Mouse (Mus musculus) right cerebral cortex, postnatal 36 days (tissue): ENCODE results near the gene Tcea3.

ENCODE experiments used
- DNase-seq, 2 experiments: peaks; one replicate each; pipeline ENCODE4 v3.0.0; 2022; ENCODE audit warnings: low spot score in 2 of 2, mixed read lengths in 1 of 2

The Tcea3 gene

GRCm38 (mm10) chr4:136239111-136239510, 8.4 kb upstream of the Tcea3 start:
- no peak for DNase-seq

DNA sequence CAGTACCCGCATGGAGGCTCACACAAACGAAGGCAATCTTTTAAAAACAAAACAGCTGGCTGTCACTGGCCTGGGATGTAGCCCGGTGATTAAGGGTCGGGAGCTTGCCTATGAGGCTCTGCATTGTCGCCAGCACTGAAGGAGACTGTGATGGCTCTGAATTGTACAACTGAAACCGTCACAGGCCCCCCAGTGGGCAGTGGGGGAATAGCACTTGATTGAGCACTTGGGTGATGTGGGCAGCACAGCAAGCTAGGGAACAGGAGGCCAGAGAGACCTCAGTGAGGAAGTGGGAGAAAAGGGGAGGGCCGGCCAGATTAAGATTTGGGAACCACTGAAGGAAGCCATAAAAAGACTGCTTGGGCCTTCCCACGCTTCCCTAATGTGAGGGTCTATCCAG, 7.9 kb upstream of the Tcea3 start:
- DNase-seq = peak; percentile 59 to 65

- DNase-seq = no peak
Measured at GRCm38 (mm10) chr4:136240123-136240522, 7.4 kb upstream of the Tcea3 start.

GRCm38 (mm10) chr4:136240955-136241354, 6.6 kb upstream of the Tcea3 start:
- DNase-seq = no peak

DNA sequence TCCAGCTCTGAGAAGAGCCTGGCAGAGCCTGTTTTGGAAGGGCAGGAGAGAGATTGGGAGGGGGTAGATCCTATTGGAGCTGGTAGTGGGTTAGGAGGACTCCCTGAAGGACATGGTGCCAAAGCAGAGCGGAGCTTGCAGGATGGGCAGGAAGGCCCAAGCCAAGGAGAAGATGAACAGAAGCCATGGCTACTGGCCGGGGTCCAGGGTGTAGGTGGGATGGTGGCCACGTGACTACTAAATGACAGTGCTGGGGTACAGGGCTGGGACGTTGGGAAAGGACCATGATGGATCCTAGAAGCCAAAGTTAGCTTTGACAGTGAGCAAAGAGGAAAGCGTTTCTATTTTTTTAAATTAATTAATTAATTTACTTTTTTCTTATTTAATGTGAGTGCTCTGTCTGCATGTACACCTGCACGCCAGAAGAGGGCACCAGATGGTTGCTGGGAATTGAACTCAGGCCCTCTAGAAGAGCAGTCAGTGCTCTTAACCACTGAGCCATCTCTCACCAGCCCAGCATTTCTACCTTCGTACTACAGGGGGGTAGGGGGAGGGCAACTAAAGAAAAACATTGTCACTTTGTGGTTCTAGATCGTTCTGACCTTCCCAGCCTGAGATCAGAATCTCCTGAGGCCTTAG, 5.3 kb upstream of the Tcea3 start:
- DNase-seq = no peak

DNA sequence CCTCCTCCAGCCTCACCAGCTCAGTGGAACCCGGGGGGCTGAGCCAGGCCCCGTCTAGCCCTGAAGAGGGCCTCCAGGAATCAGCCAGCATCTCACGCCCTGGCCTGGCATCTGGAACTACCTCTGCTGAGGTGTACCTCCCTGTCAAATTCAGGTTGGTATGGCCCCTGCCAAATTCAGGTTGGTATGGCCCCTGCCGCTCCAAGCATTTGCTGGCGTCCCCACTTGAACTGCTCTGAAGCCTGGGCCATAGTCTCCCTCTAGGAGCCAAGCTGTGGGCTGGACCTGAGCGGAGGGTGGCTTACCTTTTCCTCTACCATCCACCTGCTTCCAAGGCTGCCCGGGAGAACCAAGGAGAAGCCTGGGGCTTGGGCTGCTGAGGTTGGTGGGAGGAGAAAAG, 4.8 kb upstream of the Tcea3 start:
- no peak for DNase-seq

GRCm38 (mm10) chr4:136244208-136244607, 3.3 kb upstream of the Tcea3 start:
- no peak for DNase-seq

- DNase-seq = no peak
Measured at GRCm38 (mm10) chr4:136245681-136246080, 1.8 kb upstream of the Tcea3 start.

DNA sequence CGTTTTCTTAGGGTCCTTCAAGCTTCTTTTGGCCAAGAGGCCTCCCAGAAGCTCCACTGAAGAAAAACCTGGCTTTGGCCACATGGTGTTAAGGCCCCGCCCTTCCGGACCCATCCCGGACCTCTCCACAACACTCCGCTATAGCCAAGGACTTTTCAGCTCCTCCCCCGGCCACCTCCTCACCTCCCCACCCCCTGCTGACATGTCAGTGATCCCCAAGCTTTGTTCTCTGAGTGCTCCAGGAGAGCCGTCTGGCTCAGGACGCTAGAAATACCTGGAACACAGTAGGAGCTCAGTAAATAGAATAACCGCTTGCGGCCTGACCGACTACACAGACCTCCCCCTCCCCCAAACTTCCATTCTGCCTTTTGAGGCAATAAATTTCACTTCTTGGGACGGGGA, 960 bp upstream of the Tcea3 start:
- no peak for DNase-seq

DNA sequence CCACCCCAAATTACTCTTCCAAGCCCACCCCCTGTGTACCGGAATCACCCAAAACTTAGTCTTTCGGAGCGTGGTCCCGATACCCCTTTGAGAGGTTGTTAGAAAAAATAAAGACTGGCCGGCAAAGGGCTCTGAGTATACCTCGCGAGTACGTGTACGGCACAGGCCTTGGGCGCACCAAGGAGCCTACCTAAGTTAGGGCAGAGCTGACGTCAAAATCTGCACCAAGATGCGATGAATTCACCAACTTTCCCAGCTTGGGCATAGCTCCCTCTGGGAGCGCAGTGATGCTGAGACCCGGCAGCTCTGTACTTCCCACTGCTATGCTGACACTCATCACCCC, 172 bp upstream of the Tcea3 start:
- no peak for DNase-seq

GRCm38 (mm10) chr4:136248464-136249331, 1.2 kb downstream of the Tcea3 start:
- DNase-seq = no peak

GRCm38 (mm10) chr4:136249332-136249647, 1.8 kb downstream of the Tcea3 start:
- DNase-seq = no peak

DNA sequence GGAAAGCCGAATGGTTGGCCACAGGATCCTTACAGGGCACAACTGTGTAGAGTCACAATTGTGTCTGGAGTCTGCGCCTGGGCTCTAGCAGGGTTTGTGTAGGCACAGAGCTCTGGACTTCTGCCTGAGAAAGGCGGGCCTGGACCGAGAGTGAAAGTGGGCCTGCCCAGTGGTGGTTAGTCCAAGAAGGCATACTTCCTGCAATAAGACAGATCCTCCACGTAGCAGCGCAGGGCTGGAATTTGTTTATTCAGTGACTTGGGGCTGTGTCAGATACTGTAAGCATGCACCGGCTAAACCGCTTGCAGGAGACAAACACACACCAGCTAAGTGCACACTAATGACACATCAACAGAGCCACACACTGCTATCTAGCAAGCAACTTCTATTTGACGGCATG, 2.3 kb downstream of the Tcea3 start:
- peak in 1 of 2 experiments; percentile 14 for DNase-seq

DNA sequence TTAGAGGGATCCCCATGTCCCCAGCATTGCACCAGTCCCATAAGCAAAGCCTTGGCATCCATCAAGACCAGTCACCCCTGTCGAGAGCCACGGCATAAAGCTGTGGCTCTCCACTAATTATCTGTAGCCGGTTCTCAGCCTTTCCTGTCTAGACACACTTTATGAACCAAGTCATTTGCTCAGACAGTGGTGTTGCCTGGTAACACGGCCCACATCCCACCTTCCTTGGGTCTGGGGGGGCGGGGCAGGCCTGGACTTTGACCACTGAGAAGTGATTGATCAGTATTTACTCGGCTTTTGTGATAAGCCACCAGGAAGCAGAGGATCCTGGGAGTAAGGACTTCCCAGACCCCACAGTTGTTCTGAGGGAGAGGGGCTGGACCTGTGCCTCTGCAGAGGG, 8.4 kb downstream of the Tcea3 start:
- DNase-seq = no peak

GRCm38 (mm10) chr4:136256696-136257095, 9.2 kb downstream of the Tcea3 start:
- DNase-seq = no peak

DNA sequence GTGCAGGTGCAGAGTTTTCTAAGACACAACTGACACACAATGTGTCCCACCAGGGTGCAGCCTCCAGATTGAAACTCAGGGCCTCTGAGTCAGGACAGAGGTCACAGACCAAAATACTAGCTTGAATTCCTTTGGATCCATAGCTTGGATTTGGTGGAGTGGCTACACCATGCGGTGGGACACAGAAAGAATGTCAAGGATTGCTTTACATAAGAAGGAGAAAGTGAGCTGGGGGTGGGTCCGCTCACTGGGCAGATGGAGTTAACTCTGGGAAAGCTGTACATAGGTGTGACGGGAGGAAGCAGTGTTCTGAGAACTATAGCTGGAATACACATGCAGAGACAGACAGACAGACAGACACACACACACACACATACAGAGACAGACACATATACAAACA, 12.4 kb downstream of the Tcea3 start:
- no peak for DNase-seq

DNA sequence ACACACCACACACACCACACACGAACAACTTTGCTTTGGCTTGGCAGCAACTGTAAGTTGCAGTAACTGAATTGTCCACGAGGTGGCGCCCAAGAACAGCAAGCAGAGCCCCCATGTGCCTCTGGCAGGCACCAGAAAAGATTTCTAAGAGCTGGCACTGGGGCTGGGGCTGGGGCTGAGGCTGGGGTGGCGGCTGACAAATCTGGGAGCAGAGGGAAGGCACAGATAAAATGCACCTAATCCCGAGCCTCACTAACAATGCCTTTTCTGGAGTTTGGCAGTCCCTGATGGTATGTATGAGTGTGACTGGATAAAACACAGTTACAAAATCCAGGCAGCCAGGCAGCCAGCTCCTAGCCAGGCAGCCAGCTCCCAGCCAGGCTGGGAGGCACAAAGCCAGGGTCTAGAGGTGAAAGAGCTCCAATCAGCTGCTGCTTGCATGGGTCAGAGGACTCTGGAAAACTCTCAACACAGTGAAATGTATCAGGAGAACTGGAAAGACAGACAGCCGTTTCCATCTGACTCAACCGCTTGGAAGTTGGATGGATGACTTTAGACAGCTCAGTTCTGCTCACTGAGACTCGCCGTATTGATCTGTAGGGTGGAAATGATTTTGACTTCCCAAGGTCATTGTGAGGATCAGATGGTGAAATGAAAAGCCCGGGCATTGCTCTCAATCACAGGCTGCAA, 13.1 kb downstream of the Tcea3 start:
- peak; percentile 28 to 49 for DNase-seq

DNA sequence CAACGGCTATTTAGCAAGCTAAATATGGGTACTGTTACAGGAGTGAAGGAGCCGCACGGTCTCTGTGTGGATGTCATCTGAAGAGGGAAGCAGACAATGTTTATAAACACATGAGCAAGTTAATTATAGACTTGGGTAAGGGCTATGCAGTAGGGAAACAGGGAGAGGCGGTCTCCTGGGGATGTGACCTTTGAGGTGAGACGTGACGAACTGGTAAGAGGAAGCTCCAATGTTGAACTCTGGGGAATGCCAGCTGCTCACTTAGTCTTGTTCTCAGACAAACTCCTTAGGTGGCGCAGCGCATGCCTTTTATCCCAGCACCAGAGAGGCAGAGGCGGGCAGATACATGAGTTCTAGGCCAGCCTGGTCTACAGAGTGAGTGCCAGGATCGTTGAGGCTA, 14.4 kb downstream of the Tcea3 start:
- no peak for DNase-seq

GRCm38 (mm10) chr4:136263555-136263954, 16.0 kb downstream of the Tcea3 start:
- DNase-seq = no peak

DNA sequence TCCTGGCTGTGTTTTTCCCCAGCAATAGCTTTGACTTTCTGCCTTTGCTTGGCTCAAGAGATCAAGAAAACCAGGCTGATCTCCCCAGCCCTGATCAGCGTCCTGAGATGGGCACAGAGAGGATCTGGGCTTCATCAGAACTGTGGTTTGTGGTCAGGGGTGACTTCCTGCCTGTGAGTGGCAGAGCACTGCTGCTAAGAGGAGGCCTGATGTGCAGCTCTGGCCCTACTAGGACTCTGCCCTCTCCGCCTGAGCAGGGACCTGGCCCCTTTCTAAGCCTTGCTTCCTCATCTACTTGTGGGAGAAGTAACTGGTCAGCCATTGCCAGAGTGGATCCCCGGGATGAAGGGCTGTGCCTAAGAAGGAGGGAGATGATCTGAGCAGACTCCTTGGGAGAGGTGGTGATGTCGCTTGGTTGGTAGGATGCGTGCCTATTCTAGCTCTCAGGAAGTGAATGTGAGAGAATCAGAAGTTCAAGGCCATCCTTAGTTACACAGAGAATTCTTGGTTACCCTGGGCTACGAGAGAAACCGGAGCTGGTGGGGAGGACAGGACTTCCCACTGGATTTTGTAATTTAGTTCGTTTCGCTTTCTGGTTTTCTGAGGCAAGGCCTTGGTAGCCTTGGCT, 19.3 kb downstream of the Tcea3 start:
- DNase-seq = no peak

DNA sequence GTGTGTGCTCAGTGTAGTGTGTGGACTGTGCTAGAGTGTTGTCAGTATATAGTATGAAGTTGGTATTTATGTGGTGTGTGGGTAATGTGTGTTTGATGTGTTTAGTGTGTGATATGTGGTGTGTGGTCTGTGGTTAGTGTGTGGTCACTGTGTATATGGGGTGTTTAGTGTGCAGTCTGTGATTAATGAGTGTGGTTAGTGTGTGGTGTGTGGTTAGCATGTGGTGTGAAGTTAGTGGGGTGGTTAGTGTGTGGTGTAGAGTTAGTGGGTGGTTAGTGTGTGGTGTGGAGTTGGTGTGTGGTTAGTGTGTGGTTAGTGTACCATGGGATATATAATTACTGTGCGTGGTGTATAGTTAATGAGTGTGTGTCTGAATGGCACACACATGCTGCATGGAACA, 21.4 kb downstream of the Tcea3 start:
- DNase-seq = no peak

GRCm38 (mm10) chr4:136270648-136271047, 23.1 kb downstream of the Tcea3 start:
- DNase-seq = no peak

- DNase-seq = no peak
Measured at GRCm38 (mm10) chr4:136281097-136281496, 33.6 kb downstream of the Tcea3 start.
